Mouse (Mus musculus) left cerebral cortex, postnatal 10 days (tissue): ENCODE data around the gene Rnasel. TPM values are rescaled to one million over a fixed set of nuclear protein-coding genes. Genes with fewer than 3 reads are reported as not detected.

ENCODE experiments used
- DNase-seq, 2 experiments: peaks; one replicate each; pipeline ENCODE4 v3.0.0; 2021 to 2022; ENCODE audit warnings: low spot score in 2 of 2, mixed read lengths in 1 of 2; ENCODE audit errors: extremely low spot score in 1 of 2
- intact Hi-C: fragments of 180-260 bp; cut with DNase I; formaldehyde crosslinking; loops from one replicate; pipeline ENCODE4 v1.15.1; 2025
- total RNA-seq, 2 experiments: library from RNA; stranded (reverse); gene quantifications; 2 replicates each; pipeline ENCODE4 v1.2.3; 2021

The Rnasel gene
- total RNA-seq, 2 experiments from 2014 or later: 13.2 to 13.5 TPM

- peak in 1 of 2 experiments; percentile 86 for DNase-seq
- intact Hi-C loops: no loop called here
These were observed 18.6 kb upstream of the Rnasel start for GRCm38 (mm10) chr1:153730671-153731070.

GRCm38 (mm10) chr1:153733181-153733580 lies 16.0 kb upstream of the Rnasel start:
- intact Hi-C loops: no loop called here
- DNase-seq: peak in 1 of 2 experiments; percentile 27

- intact Hi-C loops: no loop called here
- no peak for DNase-seq
These were observed 14.4 kb upstream of the Rnasel start for GRCm38 (mm10) chr1:153734866-153735265.

- DNase-seq: no peak
- intact Hi-C loops: no loop called here
These were observed 13.1 kb upstream of the Rnasel start for GRCm38 (mm10) chr1:153736096-153736495.

GRCm38 (mm10) chr1:153737101-153738085 lies 11.8 kb upstream of the Rnasel start:
- intact Hi-C loops: no loop called here
- DNase-seq: no peak

- intact Hi-C loops: loop anchor here (5.0 kb wide), 1 partner anchor 62 kb away; no protein-coding TSS in a partner anchor
- no peak for DNase-seq
These were observed 9.7 kb upstream of the Rnasel start for GRCm38 (mm10) chr1:153739437-153740015.

GRCm38 (mm10) chr1:153740145-153740544 lies 9.1 kb upstream of the Rnasel start, which contains the start of gene Rgs16:
Gene Rgs16 (plus strand): TSS chr1:153740349.
- intact Hi-C loops: loop anchor here (5.0 kb wide), 1 partner anchor 63 kb away; no protein-coding TSS in a partner anchor
- peak in 1 of 2 experiments; percentile 91 for DNase-seq

- no peak for DNase-seq
- intact Hi-C loops: loop anchor here (5.0 kb wide), 1 partner anchor 64 kb away; no protein-coding TSS in a partner anchor
These were observed 8.3 kb upstream of the Rnasel start for GRCm38 (mm10) chr1:153740775-153741400.

GRCm38 (mm10) chr1:153741551-153742316 lies 7.5 kb upstream of the Rnasel start:
- no peak for DNase-seq
- intact Hi-C loops: loop anchor here (1.0 to 5.0 kb wide), 2 partner anchors 64 to 184 kb away; no protein-coding TSS in a partner anchor

- peak; percentile 48 to 81 for DNase-seq
These were observed 6.7 kb upstream of the Rnasel start for GRCm38 (mm10) chr1:153742374-153743155.

GRCm38 (mm10) chr1:153746119-153746670 lies 3.0 kb upstream of the Rnasel start:
- intact Hi-C loops: loop anchor here (1.0 to 5.0 kb wide), 3 partner anchors 101 to 436 kb away; no protein-coding TSS in a partner anchor
- no peak for DNase-seq

More at GRCm38 (mm10) chr1:153742374-153743155, 6.7 kb upstream of the Rnasel start:
- intact Hi-C loops: loop anchor here (1.0 to 5.0 kb wide), 2 partner anchors 65 to 185 kb away; no protein-coding TSS in a partner anchor

- DNase-seq: peak; percentile 72 to 74
- intact Hi-C loops: loop anchor here (1.0 to 5.0 kb wide), 3 partner anchors 101 to 436 kb away; no protein-coding TSS in a partner anchor
These were observed 2.5 kb upstream of the Rnasel start for GRCm38 (mm10) chr1:153746728-153747127.

- intact Hi-C loops: loop anchor here (5.0 kb wide), 2 partner anchors 99 to 434 kb away; no protein-coding TSS in a partner anchor
- DNase-seq: no peak
These were observed 1.2 kb upstream of the Rnasel start for GRCm38 (mm10) chr1:153747861-153748530.

GRCm38 (mm10) chr1:153748549-153748948 lies 677 bp upstream of the Rnasel start:
- DNase-seq: peak in 1 of 2 experiments; percentile 74
- intact Hi-C loops: loop anchor here (5.0 kb wide), 2 partner anchors 99 to 434 kb away; no protein-coding TSS in a partner anchor

- intact Hi-C loops: loop anchor here (5.0 kb wide), 1 partner anchor 57 kb away; no protein-coding TSS in a partner anchor
These were observed 828 bp downstream of the Rnasel start for GRCm38 (mm10) chr1:153750054-153750453.

GRCm38 (mm10) chr1:153751763-153752301 lies 2.6 kb downstream of the Rnasel start:
- intact Hi-C loops: loop anchor here (5.0 kb wide), 1 partner anchor 55 kb away; no protein-coding TSS in a partner anchor
- peak in 1 of 2 experiments; percentile 28 for DNase-seq

More at GRCm38 (mm10) chr1:153750054-153750453, 828 bp downstream of the Rnasel start:
- no peak for DNase-seq
